Mouse (Mus musculus) heart, adult 2 months (tissue): ENCODE measurements around the gene Dtnb.

ENCODE experiments used
- CTCF ChIP-seq: fragments of 200-600 bp; IDR thresholded peaks from 2 replicates; pipeline ENCODE4 v1.8.1; 2022; ENCODE audit warnings: antibody characterized with exemption, mild to moderate bottlenecking, moderate library complexity
- EP300 ChIP-seq: fragments of 200-500 bp; IDR thresholded peaks from 2 replicates; pipeline ENCODE4 v1.6.1; 2011; ENCODE audit warnings: low read depth, low read length, control low read depth; ENCODE audit not compliant: insufficient read depth

DNA sequence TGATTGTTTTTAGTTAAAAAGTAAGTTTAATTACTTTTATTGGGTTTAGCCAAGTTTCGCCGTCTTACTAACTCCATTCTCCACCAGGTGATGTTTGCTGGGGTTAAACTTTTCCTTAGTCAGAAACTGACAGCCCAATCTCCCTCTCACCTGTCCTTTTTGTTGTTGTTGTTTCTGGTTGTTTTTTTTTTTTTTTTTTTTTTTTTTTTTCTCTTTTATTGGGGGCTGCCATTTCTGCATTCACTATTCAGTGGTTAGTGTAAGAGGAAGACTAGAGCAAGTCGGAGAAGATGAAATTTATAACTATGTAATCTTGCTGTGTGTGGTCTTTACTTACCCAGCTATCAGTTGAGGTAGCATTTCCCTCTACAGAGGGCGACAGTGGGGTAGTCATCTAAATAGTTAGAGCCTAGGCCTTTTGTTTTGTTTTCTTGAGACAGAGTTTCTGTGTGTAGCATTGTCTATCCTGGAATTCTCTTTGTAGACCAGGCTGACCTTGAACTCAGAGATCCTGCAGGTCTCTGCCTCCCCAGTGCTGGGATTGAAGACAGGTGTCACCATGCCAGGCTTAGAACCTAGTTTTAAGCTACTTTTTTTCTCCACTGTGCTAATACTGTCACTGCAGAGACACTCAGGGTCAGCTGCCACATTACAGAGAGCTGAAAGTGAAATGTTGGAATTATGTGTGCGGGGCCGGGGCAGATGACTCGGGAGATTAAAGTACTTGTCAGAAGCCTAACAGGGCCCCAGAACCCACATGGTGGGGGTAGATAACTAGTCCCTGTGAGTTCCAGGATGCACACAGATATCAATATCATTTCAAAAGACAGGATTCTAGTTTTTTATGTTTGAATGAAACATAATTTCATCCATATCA is 46.2 kb downstream of the Dtnb start:
- TF ChIP-seq EP300 (no peak), CTCF (no peak)
